Mouse (Mus musculus) embryonic fibroblast, embryonic 13.5 days (primary cell): ENCODE results near the gene Epn2.

Source experiments
- CTCF ChIP-seq: IDR thresholded peaks from 2 replicates; pipeline ENCODE4 v1.5.1; 2011; ENCODE audit warnings: mild to moderate bottlenecking, control low read depth, low read length, moderate library complexity, borderline replicate concordance; ENCODE audit not compliant: insufficient read depth
- POLR2A ChIP-seq: IDR thresholded peaks from 2 replicates; pipeline ENCODE4 v1.6.1; 2011; ENCODE audit warnings: low read depth, mild to moderate bottlenecking, control low read depth, low read length, moderate library complexity

DNA sequence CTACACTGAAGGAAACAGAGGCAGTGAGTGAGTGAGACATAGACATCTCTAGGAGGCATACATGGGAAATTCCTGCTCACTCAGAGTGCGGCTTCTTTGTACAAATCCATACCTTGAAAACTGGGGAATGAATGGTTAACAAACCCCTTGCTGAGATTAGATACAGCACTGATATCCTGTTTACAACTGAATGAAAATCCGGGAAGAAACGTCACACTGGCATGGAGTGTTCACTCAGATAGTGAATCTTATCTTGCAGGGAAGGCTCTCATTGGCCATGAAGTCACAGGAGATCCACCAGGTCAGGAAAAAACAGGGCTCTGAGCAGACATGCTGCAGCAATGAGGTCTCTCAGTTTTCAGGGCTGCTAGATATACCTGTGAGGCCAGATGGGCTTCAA lies 42.5 kb downstream of the Epn2 start:
- TF ChIP-seq CTCF (no peak), POLR2A (no peak)
